Mouse (Mus musculus) Patski (cell line): ENCODE data around the gene Snhg11. TPM values are rescaled to one million over a fixed set of nuclear protein-coding genes. Genes with fewer than 3 reads are reported as not detected.
"Not testable (repeated sequence)": the region's sequence is repeated elsewhere in the genome, so short reads cannot be mapped to it uniquely, and the experiment has no call there.

ENCODE experiments used
- ATAC-seq: fragments of 100-300 bp; one replicate; pipeline ENCODE4 v1.8.0; 2021
- CTCF ChIA-PET: fragments of 350-600 bp; sonication (Branson Sonifier 250); formaldehyde crosslinking; loops from one replicate; lab custom pipeline; 2022; ENCODE audit warnings: inconsistent platforms; lab: Charles Lee
- POLR2A ChIA-PET: fragments of 350-600 bp; sonication (Branson Sonifier 250); formaldehyde crosslinking; loops from one replicate; lab custom pipeline; 2022; ENCODE audit warnings: antibody characterized with exemption, inconsistent platforms; lab: Charles Lee
- DNase-seq: peaks from one replicate; pipeline ENCODE4 v3.0.0-alpha.2; 2011; ENCODE audit warnings: low read depth, low spot score
- H3K27me3 ChIP-seq: fragments of 371-371 bp; one replicate; pipeline ENCODE4 v1.5.1; 2021
- CTCF ChIP-seq: fragments of 100-300 bp; IDR thresholded peaks from one replicate; pipeline ENCODE4 v1.5.1; 2021
- in situ Hi-C: fragments of 300-500 bp; cut with MboI; formaldehyde crosslinking; loops from 3 replicates; pipeline ENCODE4 v1.11.1; 2018; ENCODE audit warnings: low pct_unique_long_range_greater_than_20kb, mixed read lengths
- polyA plus RNA-seq: library from polyadenylated mRNA; unstranded; gene quantifications from one replicate; pipeline ENCODE4 v1.2.3, GENCODE M21; 2021

Gene Snhg11
- polyA plus RNA-seq, 1 experiment from 2014 or later = not detected

DNA sequence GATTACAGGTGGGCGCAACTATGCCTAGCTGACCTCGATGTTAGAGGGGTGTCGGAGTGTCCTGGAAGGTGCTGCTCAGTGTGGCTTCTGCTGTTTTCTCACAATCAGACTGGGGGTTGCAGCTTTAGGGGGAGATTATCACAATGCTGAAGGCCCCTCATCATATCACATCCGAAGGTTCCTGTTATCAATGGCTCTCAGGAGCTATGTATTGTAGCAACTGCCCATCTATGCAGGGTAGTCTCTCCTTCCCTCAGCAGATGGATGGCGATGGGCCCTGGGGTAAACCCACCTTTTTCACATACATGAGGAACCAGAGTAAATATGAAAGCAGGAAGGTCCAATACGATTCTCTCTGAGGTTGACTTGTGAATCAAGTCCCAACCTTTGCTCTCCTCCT lies 20.9 kb downstream of the Snhg11 start:
- CTCF ChIA-PET = no interaction called here
- no peak for DNase-seq
- POLR2A ChIA-PET = no interaction called here
- ATAC-seq = no peak
- in situ Hi-C loops = loop anchor here (25.0 kb wide), 1 partner anchor 241 kb away; no protein-coding TSS in a partner anchor
- peaks cover 8% of the 10 kb centered on the region for H3K27me3 ChIP-seq
- TF ChIP-seq CTCF = no peak

DNA sequence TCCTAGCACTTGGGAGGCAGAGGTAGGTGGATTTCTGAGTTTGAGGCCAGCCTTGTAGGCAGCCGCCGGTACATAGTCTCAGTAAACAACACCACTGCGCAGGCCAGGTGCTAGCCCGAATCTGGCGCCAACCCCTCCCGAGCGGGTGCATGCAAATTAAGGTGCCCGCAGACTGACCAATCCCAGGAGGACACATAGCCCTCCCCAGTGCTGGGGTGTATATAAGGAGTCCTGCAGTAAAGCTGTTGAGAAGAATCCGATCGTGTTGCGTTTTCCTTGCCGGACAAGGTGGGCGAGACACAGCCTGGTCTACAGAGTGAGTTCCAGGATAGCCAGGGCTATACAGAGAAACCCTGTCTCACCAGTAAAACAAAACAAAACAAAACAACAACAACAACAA lies 21.7 kb downstream of the Snhg11 start:
- not testable (repeated sequence) for ATAC-seq

DNA sequence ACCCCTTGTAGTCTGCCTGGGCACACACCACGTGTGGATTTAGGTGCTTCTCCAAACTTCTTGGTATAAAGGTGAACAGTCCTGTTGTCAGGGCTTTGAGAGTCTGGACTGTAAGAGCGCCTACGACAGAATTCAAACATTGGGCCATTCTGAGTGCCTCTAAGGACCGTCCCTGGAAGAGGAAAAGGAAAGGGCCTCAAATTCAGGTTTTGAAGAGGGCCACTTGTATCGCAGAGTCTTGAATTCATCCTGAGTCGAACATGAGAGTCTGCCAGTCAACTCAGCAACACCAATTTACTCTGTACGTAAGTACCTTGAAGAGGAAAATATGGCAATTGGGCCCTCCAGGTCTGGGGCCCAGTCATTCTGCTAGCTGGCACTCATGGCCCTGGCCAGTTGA lies 27.5 kb downstream of the Snhg11 start:
- no peak for TF ChIP-seq CTCF
- CTCF ChIA-PET = no interaction called here
- peaks cover 29% of the 10 kb centered on the region for H3K27me3 ChIP-seq
- in situ Hi-C loops = no loop called here
- DNase-seq (no peak), ATAC-seq (no peak)
- POLR2A ChIA-PET = no interaction called here

More for the DNA sequence above, 21.7 kb downstream of the Snhg11 start:
- in situ Hi-C loops = loop anchor here (25.0 kb wide), 1 partner anchor 240 kb away; no protein-coding TSS in a partner anchor
- POLR2A ChIA-PET, CTCF ChIA-PET, DNase-seq, H3K27me3 ChIP-seq: not testable (repeated sequence)

DNA sequence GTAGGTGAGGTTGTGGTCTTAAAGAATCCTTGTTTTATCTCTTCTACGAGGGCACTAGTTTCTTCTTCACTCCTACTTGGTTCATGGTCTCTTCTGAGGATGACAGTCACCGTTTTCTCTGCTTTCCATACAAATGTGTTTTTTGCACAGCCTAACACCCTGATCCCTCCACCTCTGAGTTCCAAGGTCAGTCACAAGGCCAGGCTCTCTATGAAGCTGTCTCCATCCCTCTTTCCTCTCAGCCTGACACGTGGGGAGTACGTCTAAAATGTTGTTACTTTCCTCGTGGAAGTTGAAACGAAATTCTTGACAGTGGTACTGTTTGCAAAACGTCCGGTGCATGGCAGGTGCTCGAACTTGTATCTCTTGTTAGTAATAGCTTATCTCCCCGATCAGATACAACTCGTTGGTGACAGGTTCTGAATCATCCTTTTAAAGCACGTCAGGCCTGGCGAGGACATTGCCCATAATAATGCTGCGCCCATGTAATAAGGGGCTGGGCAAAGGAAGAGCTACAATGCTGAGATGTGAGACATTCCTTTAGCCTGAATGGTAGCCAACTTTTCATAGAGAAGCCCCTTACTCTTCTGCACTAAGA lies 33.7 kb downstream of the Snhg11 start:
- peaks cover 19% of the 10 kb centered on the region for H3K27me3 ChIP-seq
- ATAC-seq (peak; percentile 11), DNase-seq (no peak)
- in situ Hi-C loops = no loop called here
- TF ChIP-seq CTCF = no peak
- ChIA-PET CTCF (interaction anchor here (0.7 to 1.5 kb wide), 3 partner anchors 23 to 71 kb away, joined by 3 read pairs; partner anchors contain the start of gene Snhg11), POLR2A (no interaction called here)

DNA sequence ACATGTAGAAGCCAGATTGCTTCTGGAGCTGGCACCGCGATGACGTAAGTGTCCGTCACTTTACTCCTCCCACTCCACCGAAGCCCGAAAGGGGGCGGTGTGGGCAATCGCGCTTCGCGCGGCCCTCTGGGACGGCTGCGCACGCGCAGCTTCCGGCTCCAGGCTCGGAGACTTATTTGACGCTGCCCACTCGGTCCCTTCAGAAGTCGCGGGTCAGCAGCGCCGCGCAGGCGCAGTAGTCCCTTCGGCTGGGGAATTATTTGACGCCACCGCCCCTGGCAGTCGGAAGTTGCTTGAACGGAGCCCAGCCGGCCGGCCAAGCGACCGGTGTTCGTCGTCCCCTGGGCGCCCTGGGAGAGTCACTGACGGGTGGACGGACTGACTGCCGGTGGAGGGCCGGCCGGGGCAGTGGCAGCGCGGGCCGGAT lies 34.2 kb downstream of the Snhg11 start, which contains the start of gene Ralgapb:
Gene Ralgapb, plus strand, starts transcription at position 254 of the 427 bp plus-strand sequence.
- DNase-seq = peak; percentile 94
- ChIA-PET CTCF (interaction anchor here (0.7 to 1.5 kb wide), 3 partner anchors 22 to 71 kb away, joined by 3 read pairs; partner anchors contain the start of gene Snhg11), POLR2A (interaction anchor here (0.5 kb wide), 1 partner anchor 8 kb away, joined by 3 read pairs; no protein-coding TSS in a partner anchor)
- in situ Hi-C loops = no loop called here
- ATAC-seq = peak; percentile 75
- TF ChIP-seq CTCF = peak; percentile 97
- H3K27me3 ChIP-seq = peaks cover 15% of the 10 kb centered on the region

DNA sequence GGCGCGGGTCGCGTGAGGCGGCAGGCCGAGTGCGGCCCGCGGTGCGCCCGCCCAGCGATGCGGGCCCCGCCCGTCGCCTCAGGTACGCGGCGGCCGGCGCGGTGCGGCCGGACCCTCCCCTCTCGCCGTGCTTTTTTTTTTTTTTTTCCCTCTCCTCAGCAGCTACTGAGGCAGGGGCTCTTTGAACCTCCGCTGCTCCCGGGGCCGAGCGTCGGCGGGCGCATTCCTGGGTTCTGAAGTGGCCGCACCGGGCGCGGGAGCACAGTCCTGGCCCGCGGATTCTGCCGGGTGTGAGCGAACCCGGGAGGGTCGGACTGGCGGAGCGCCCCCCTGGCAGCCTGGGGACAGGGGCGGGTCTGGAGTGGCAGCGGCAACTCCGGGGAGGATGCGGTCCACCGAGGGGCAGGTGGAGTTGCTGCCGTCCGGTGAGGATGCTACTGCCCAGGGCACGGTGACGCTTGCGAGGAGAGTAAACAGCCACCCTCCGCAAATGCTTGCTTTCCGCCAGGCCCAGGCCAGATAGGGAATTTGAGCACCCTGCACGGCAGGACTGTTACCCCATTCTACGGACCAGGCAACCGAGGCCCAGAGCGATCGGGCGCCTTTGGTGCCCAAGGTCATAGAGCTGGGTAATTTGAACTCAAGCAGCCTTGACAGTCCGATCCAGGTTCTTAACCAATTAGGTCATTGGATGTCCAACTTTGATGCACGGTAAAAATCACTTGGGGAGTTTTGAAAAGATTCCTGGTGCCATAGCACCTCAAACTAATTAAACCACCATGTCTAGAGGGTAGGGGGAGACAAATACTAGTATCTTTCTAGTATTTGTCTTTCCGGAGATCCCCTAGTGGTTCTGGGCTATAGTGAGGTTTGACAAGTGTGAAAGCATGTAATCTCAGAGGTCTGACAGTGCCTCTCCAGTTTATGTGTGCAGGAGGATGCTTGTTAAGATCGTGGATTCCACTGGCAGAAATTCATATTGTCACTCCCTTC lies 34.9 kb downstream of the Snhg11 start:
- no peak for DNase-seq
- peak; percentile 61 for ATAC-seq

DNA sequence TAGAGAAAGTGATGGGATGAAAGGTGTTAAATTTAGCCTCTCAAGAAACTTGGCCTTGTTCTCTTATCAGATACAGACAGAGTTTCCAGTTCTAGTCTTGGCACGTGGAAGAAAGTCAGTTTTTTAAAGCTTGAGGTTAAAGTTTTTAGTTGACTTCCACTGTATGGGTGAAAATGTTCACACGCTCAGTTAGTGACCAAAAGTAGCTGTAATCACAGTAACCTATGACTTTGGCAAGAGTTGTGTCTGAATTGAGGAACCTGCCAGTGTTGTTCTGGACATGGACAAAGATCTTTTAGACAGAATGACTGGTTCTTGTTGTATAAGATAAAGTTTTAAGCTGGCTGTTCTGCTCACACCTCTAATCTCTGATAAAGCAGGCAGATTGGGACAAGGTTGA lies 37.8 kb downstream of the Snhg11 start:
- ATAC-seq (no peak), DNase-seq (no peak)
- in situ Hi-C loops = no loop called here
- ChIA-PET CTCF (interaction anchor here (0.7 kb wide), 1 partner anchor 26 kb away, joined by 3 read pairs; no protein-coding TSS in a partner anchor), POLR2A (no interaction called here)
- H3K27me3 ChIP-seq = no peaks in the 10 kb centered on the region
- no peak for TF ChIP-seq CTCF

More for the DNA sequence above, 34.9 kb downstream of the Snhg11 start:
- in situ Hi-C loops = no loop called here
- peak; percentile 30 for TF ChIP-seq CTCF
- CTCF ChIA-PET = interaction anchor here (1.5 kb wide), 1 partner anchor 70 kb away, joined by 3 read pairs; no protein-coding TSS in a partner anchor
- peaks cover 11% of the 10 kb centered on the region for H3K27me3 ChIP-seq
- POLR2A ChIA-PET = interaction anchor here (0.5 kb wide), 1 partner anchor 7 kb away, joined by 3 read pairs; no protein-coding TSS in a partner anchor

DNA sequence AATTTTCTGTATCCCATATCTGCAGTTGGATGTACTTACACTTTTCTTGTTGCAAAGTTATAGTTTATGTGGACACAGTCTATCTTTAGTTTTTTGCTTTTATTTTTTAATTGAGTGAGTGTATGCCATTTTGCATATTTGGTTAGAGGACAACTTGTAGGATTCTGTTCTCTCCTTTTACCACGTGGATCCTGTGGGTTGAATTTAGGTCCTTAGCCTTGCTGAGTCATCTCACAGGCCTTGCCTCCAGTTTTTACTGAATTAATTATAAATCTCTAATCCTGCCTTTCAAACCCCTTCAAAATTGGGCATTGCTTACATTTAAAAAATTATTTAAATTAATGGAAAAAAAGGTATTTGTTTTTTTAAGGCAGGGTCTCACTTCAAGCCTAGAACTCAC lies 40.4 kb downstream of the Snhg11 start:
- no peaks in the 10 kb centered on the region for H3K27me3 ChIP-seq
- TF ChIP-seq CTCF = no peak
- ChIA-PET POLR2A (no interaction called here), CTCF (no interaction called here)
- no peak for ATAC-seq
- DNase-seq = no peak
- in situ Hi-C loops = no loop called here

DNA sequence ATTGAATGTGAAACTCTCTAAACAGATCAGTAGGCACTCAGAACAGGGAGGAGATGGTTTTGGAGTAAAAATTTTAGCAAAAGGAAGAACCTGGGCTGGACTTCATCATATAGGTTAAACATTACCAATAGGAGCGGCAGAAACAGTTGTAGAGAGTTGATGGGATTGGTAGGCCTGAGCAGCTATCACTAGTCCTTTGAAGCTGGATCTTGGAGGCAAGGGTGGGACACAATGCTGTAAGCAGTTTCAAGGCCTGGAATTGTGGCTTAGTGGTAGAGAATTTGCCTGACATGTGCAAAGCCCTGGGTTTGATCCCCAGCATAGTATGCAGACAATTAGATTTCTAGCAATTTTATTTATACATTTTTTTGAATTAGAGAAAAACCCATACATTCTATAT lies 43.2 kb downstream of the Snhg11 start:
- POLR2A ChIA-PET = no interaction called here
- DNase-seq (no peak), ATAC-seq (no peak)
- CTCF ChIA-PET = no interaction called here
- in situ Hi-C loops = no loop called here
- H3K27me3 ChIP-seq = no peaks in the 10 kb centered on the region
- TF ChIP-seq CTCF = no peak

Other genes starting within 250 kb of the Snhg11 start
- gene Tgm2, start 229.2 kb upstream of the Snhg11 start, polyA plus RNA-seq = 113 TPM
- 49.6 TPM for gene D630003M21Rik, start 146.4 kb upstream of the Snhg11 start, polyA plus RNA-seq
- gene Bpi, start 117.5 kb upstream of the Snhg11 start, polyA plus RNA-seq = 2.9 TPM
- gene Lbp, start 69.1 kb upstream of the Snhg11 start, polyA plus RNA-seq = 75.1 TPM
- gene Ralgapb, start 34.2 kb downstream of the Snhg11 start, polyA plus RNA-seq = 46.2 TPM
- not detected for gene Adig, start 127.0 kb downstream of the Snhg11 start, polyA plus RNA-seq
- 0.18 TPM for gene Arhgap40, start 137.2 kb downstream of the Snhg11 start, polyA plus RNA-seq
- gene Slc32a1, start 235.1 kb downstream of the Snhg11 start, polyA plus RNA-seq = not detected
- gene Actr5, start 249.2 kb downstream of the Snhg11 start, polyA plus RNA-seq = 11.5 TPM